Mouse (Mus musculus): Measurements from ENCODE around the gene Mill2. TPM values are rescaled to one million over a fixed set of nuclear protein-coding genes. Genes with fewer than 3 reads are reported as not detected.
"Not testable (repeated sequence)": the region's sequence is repeated elsewhere in the genome, so short reads cannot be mapped to it uniquely, and the experiment has no call there.

Gene Mill2
- polyA plus RNA-seq, 1 experiment from 2014 or later, result 1.3 TPM

- WGBS, result no CpG with 5 or more reads among the region's 8 CpGs
- ATAC-seq (ENCODE audit: insufficient read depth, low FRiP score); H3K4me3 ChIP-seq (replicated peaks; ENCODE audit: low read length); H3K9me3 ChIP-seq (replicated peaks; ENCODE audit: control insufficient read depth, low read length); H3K27me3 ChIP-seq (ENCODE audit: control insufficient read depth, insufficient read depth, low read length); H3K9ac ChIP-seq (ENCODE audit: low read length); H3K4me1 ChIP-seq (ENCODE audit: control insufficient read depth, insufficient read depth, low read length); H3K36me3 ChIP-seq (ENCODE audit: control insufficient read depth, insufficient read depth, low read length); H3K27ac ChIP-seq (ENCODE audit: low read length): not testable (repeated sequence)
- H3K4me2 ChIP-seq (ENCODE audit: low read depth, low read length), result 0 out of 2 replicates have a peak within 1 kb of the TSS, but pooled peaks have one; percentile 95
Observed at GRCm38 (mm10) chr7:18871031-18871430, 31.3 kb downstream of the Mill2 start, which contains the start of gene Pglyrp1. Gene Pglyrp1 (plus strand): TSS chr7:18871331.

GRCm38 (mm10) chr7:18872014-18872802 is 32.4 kb downstream of the Mill2 start:
- Histone ChIP-seq H3K27me3 (ENCODE audit: control insufficient read depth, insufficient read depth, low read length) (peaks cover 3% of the 10 kb centered on the region; the same call in 1 of the 2 replicates), H3K36me3 (ENCODE audit: control insufficient read depth, insufficient read depth, low read length) (no peaks in the 10 kb centered on the region), H3K27ac (ENCODE audit: low read length) (no peak overlapping the region), H3K4me2 (ENCODE audit: low read depth, low read length) (peak overlapping the region; percentile 95), H3K4me3 (replicated peaks; ENCODE audit: low read length) (peak overlapping the region; percentile 49), H3K9ac (ENCODE audit: low read length) (peak overlapping the region; percentile 67), H3K9me3 (replicated peaks; ENCODE audit: control insufficient read depth, low read length) (peaks cover 4% of the 10 kb centered on the region; the same call in 1 of the 2 replicates), H3K4me1 (ENCODE audit: control insufficient read depth, insufficient read depth, low read length) (peaks cover 5% of the 10 kb centered on the region)
- no peak for ATAC-seq (ENCODE audit: insufficient read depth, low FRiP score)
- WGBS, result 26% methylated on average over 13 of the region's 14 CpGs

DNA sequence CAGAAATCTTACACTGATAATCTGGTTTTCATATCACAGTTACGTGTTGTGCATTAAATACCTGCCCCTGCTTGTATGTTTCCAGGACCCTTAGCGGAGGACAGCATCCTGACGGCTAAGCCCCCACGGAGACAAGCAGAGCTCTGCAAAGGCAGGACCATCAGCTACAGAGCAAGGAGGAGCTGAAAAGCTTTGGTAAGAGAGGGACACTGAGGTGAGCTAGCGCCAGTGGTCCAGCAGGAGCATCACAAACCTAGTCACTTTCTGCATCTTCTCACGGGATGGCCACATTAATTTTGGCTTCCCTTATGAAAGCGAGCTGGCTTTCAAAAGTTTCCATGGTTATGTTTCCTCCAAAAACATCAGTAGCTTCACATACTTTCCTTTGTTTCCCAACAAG is 33.0 kb downstream of the Mill2 start:
- ATAC-seq (ENCODE audit: insufficient read depth, low FRiP score), result no peak
- H3K27ac ChIP-seq (ENCODE audit: low read length), result no peak overlapping the region
- H3K4me1 ChIP-seq (ENCODE audit: control insufficient read depth, insufficient read depth, low read length), result peaks cover 5% of the 10 kb centered on the region
- WGBS, result 3% methylated on average over 7 of the region's 7 CpGs
- peak overlapping the region; percentile 49 for H3K4me3 ChIP-seq (replicated peaks; ENCODE audit: low read length)
- peaks cover 4% of the 10 kb centered on the region; the same call in 1 of the 2 replicates for H3K9me3 ChIP-seq (replicated peaks; ENCODE audit: control insufficient read depth, low read length)
- H3K9ac ChIP-seq (ENCODE audit: low read length), result peak overlapping the region; percentile 67
- H3K36me3 ChIP-seq (ENCODE audit: control insufficient read depth, insufficient read depth, low read length), result no peaks in the 10 kb centered on the region
- peaks cover 3% of the 10 kb centered on the region; the same call in 1 of the 2 replicates for H3K27me3 ChIP-seq (ENCODE audit: control insufficient read depth, insufficient read depth, low read length)
- H3K4me2 ChIP-seq (ENCODE audit: low read depth, low read length), result peak overlapping the region; percentile 95

DNA sequence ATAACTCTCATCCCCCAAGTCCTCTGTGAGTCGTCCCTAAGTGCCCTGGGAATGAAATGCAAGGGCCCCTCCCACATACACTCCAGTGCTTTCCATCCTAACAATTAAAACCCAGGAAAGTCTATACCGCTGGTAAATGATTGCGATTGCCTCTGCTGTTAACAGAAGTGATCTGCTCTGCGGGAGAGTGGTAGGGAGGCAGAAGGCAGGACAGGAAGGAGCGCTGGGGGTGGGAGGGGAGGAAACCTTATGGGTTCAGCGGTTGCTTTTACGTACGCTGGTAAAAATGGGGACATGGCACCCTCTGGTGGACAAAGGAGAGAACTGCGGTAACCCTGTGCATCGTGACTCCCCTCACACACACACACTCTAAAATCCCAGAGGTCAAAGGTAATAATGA is 33.5 kb downstream of the Mill2 start:
- peak overlapping the region; percentile 67 for H3K9ac ChIP-seq (ENCODE audit: low read length)
- WGBS, result 1% methylated on average over 10 of the region's 10 CpGs
- peak; percentile 79 for ATAC-seq (ENCODE audit: insufficient read depth, low FRiP score)

DNA sequence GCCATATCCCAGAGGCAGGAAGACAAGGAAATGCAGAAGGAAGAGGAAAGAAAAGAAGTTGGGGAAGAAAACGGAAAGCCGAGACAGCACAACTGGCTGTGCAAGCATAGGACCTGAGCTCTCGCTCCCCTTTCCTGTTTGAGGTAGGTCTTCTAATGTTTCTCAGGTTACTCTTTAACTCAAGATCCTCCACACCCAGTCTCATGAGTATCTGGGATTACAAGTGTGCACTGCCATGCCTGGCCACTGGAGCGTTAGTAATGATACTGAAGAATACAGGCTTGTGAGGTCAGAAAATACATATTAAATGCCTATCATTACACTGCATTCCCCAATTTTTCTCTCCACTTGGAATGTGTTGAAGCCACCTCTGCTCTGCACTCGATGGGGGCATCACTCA is 35.6 kb downstream of the Mill2 start:
- ATAC-seq (ENCODE audit: insufficient read depth, low FRiP score), result peak; percentile 54; the same call in 1 of the 2 replicates
- no peaks in the 10 kb centered on the region for H3K9me3 ChIP-seq (replicated peaks; ENCODE audit: control insufficient read depth, low read length)
- H3K36me3 ChIP-seq (ENCODE audit: control insufficient read depth, insufficient read depth, low read length), result no peaks in the 10 kb centered on the region
- no peak overlapping the region for H3K4me2 ChIP-seq (ENCODE audit: low read depth, low read length)
- WGBS, result 72% methylated on average over 5 of the region's 5 CpGs
- peaks cover 3% of the 10 kb centered on the region; the same call in 1 of the 2 replicates for H3K27me3 ChIP-seq (ENCODE audit: control insufficient read depth, insufficient read depth, low read length)
- no peak overlapping the region for H3K9ac ChIP-seq (ENCODE audit: low read length)
- no peak overlapping the region for H3K4me3 ChIP-seq (replicated peaks; ENCODE audit: low read length)
- H3K4me1 ChIP-seq (ENCODE audit: control insufficient read depth, insufficient read depth, low read length), result peaks cover 5% of the 10 kb centered on the region
- H3K27ac ChIP-seq (ENCODE audit: low read length), result no peak overlapping the region

More for the DNA sequence above, 33.5 kb downstream of the Mill2 start:
- Histone ChIP-seq H3K27ac (ENCODE audit: low read length) (no peak overlapping the region), H3K9me3 (replicated peaks; ENCODE audit: control insufficient read depth, low read length) (peaks cover 4% of the 10 kb centered on the region; the same call in 1 of the 2 replicates), H3K4me1 (ENCODE audit: control insufficient read depth, insufficient read depth, low read length) (peaks cover 5% of the 10 kb centered on the region), H3K36me3 (ENCODE audit: control insufficient read depth, insufficient read depth, low read length) (no peaks in the 10 kb centered on the region), H3K4me3 (replicated peaks; ENCODE audit: low read length) (peak overlapping the region; percentile 49), H3K27me3 (ENCODE audit: control insufficient read depth, insufficient read depth, low read length) (peaks cover 3% of the 10 kb centered on the region; the same call in 1 of the 2 replicates), H3K4me2 (ENCODE audit: low read depth, low read length) (peak overlapping the region; percentile 95)

- ATAC-seq (ENCODE audit: insufficient read depth, low FRiP score), result no peak
- no peaks in the 10 kb centered on the region for H3K4me1 ChIP-seq (ENCODE audit: control insufficient read depth, insufficient read depth, low read length)
- no peak overlapping the region for H3K9ac ChIP-seq (ENCODE audit: low read length)
- no peak overlapping the region for H3K4me2 ChIP-seq (ENCODE audit: low read depth, low read length)
- no peaks in the 10 kb centered on the region for H3K9me3 ChIP-seq (replicated peaks; ENCODE audit: control insufficient read depth, low read length)
- no peak overlapping the region for H3K27ac ChIP-seq (ENCODE audit: low read length)
- 61% methylated on average over 7 of the region's 7 CpGs for WGBS
- no peak overlapping the region for H3K4me3 ChIP-seq (replicated peaks; ENCODE audit: low read length)
- H3K27me3 ChIP-seq (ENCODE audit: control insufficient read depth, insufficient read depth, low read length), result no peaks in the 10 kb centered on the region
- H3K36me3 ChIP-seq (ENCODE audit: control insufficient read depth, insufficient read depth, low read length), result no peaks in the 10 kb centered on the region
Observed at GRCm38 (mm10) chr7:18878691-18879090, 38.9 kb downstream of the Mill2 start.

GRCm38 (mm10) chr7:18883991-18884744 is 44.4 kb downstream of the Mill2 start:
- WGBS, result 45% methylated on average over 9 of the region's 9 CpGs
- Histone ChIP-seq H3K27ac (ENCODE audit: low read length) (peak overlapping the region; percentile 87), H3K4me3 (replicated peaks; ENCODE audit: low read length) (peak overlapping the region; percentile 32), H3K9me3 (replicated peaks; ENCODE audit: control insufficient read depth, low read length) (no peaks in the 10 kb centered on the region), H3K36me3 (ENCODE audit: control insufficient read depth, insufficient read depth, low read length) (no peaks in the 10 kb centered on the region), H3K4me1 (ENCODE audit: control insufficient read depth, insufficient read depth, low read length) (0 out of 2 replicates have a peak, but pooled peaks cover 3% of the 10 kb centered on the region), H3K9ac (ENCODE audit: low read length) (peak overlapping the region; percentile 69), H3K27me3 (ENCODE audit: control insufficient read depth, insufficient read depth, low read length) (no peaks in the 10 kb centered on the region), H3K4me2 (ENCODE audit: low read depth, low read length) (peak overlapping the region; percentile 40)
- ATAC-seq (ENCODE audit: insufficient read depth, low FRiP score), result peak; percentile 90

DNA sequence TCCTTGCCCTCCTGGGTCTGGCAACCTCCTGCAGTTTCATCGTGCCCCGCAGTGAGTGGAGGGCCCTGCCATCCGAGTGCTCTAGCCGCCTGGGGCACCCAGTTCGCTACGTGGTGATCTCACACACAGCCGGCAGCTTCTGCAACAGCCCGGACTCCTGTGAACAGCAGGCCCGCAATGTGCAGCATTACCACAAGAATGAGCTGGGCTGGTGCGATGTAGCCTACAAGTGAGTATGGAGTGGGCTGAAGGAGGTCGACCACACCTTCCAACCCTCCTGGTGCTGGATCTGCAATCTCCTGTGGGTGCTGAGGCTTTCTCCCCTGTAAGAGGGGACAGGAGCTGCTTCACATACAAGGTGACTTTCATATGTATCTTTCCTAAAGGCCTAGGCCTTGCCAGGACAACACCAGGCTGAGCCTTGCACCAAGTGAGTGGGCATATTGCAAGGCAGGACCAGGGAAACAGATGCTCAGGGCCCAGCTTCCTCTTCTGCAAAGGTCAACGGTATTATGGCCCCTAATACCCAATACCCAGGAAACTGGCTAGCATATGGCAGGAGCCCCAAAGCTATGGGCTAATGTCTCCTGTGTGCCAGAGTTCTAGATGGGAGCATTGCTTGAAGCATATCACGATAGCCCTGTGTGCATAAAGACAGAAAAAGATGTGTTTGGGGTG is 45.1 kb downstream of the Mill2 start:
- peak overlapping the region; percentile 87 for H3K27ac ChIP-seq (ENCODE audit: low read length)

More for the DNA sequence above, 45.1 kb downstream of the Mill2 start:
- H3K9ac ChIP-seq (ENCODE audit: low read length), result peak overlapping the region; percentile 69
- no peak; the same call in 1 of the 2 replicates for ATAC-seq (ENCODE audit: insufficient read depth, low FRiP score)
- 41% methylated on average over 13 of the region's 13 CpGs for WGBS
- 0 out of 2 replicates have a peak, but pooled peaks cover 3% of the 10 kb centered on the region for H3K4me1 ChIP-seq (ENCODE audit: control insufficient read depth, insufficient read depth, low read length)
- no peaks in the 10 kb centered on the region for H3K36me3 ChIP-seq (ENCODE audit: control insufficient read depth, insufficient read depth, low read length)
- H3K4me3 ChIP-seq (replicated peaks; ENCODE audit: low read length), result peak overlapping the region; percentile 32
- H3K27me3 ChIP-seq (ENCODE audit: control insufficient read depth, insufficient read depth, low read length), result no peaks in the 10 kb centered on the region
- H3K9me3 ChIP-seq (replicated peaks; ENCODE audit: control insufficient read depth, low read length), result no peaks in the 10 kb centered on the region
- H3K4me2 ChIP-seq (ENCODE audit: low read depth, low read length), result peak overlapping the region; percentile 40

All from stomach, embryonic 16.5 days (tissue).